Mouse (Mus musculus) bone marrow, adult 2 months (tissue): ENCODE measurements around the gene Gm11168.
"Not testable (repeated sequence)": the region's sequence is repeated elsewhere in the genome, so short reads cannot be mapped to it uniquely, and the experiment has no call there.

Source experiments
- CTCF ChIP-seq: fragments of 200-500 bp; IDR thresholded peaks from 2 replicates; pipeline ENCODE4 v1.5.1; 2011; ENCODE audit warnings: low read length, control low read depth; ENCODE audit not compliant: control insufficient read depth, insufficient read depth
- POLR2A ChIP-seq: fragments of 200-500 bp; IDR thresholded peaks from 2 replicates; pipeline ENCODE4 v1.6.1; 2011; ENCODE audit warnings: low read depth, mild to moderate bottlenecking, control low read depth, low read length, borderline replicate concordance; ENCODE audit not compliant: control insufficient read depth

GRCm38 (mm10) chr9:3002794-3003396, at the start of gene Gm11168:
- TF ChIP-seq POLR2A, CTCF: not testable (repeated sequence)
